Mouse (Mus musculus) 3134 (cell line): ENCODE results near the gene Vgf.
A peak's percentile ranks its signal among the peaks of the same experiment; 100 is the strongest.

Experiments
- DNase-seq: peaks from one replicate; pipeline ENCODE4 v3.0.0-alpha.2; 2011; ENCODE audit warnings: low spot score; ENCODE audit not compliant: insufficient read length; ENCODE audit errors: extremely low read depth

The Vgf gene

DNA sequence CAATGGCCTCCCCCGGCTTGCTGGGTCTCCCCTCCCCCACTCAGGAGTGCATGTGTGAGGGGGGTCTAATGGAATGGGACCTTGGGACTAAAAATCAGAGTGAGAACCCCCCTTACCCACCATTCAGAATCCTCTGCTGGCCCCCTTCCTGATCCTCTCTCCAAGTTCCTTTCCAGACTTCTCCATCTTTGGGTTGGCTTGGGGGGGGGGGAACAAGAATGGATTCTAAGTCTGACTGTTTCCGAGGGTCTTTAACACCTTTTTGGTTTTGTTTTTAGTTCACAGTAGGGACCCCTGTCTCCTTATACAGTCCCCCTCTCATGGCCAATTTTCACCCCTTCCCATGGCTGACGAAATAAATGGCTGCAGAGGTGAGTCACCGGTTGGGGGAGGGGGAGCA lies at the start of gene Vgf:
Gene Vgf (plus strand): TSS at position 301 of the 400 bp plus-strand sequence.
- no peak for DNase-seq

DNA sequence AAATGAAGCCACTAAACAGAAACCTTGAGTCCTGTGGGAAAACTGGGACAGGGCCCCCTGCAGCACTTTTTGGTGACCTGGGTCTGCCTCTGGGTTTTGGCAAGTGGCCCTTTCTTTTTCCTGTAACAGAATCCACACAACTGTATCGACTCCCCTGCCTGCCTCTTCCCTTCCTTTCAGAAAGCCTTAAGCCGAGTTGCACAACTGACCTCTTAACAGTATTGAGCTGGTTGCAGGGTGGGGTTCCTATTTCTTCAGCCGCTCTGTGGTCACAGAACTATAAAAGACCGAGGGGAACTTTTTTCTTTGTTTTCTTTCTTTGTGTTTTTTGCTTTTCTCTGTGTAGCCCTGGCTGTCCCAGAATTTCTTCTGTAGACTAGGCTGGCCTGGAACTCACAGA lies 48.4 kb upstream of the Vgf start:
- DNase-seq = no peak

DNA sequence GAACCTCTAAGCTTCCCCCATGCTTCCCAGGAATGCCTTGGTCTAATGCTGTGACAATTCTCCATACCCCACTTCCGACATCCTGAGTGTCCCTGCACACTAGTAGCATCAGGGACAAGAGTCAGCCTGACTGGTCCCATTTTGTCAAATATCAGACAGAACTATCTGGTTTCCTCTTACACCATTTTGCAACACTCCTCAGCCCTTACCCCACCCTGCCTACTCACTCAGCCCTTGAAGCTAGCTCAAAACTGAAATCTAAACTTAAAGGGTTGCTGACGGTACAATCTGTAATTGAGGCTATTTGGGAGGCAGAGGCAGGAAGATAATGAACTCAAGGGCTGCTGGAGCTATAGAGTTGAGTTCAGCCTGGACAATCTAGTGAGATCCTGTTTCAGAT lies 46.4 kb upstream of the Vgf start:
- no peak for DNase-seq

DNA sequence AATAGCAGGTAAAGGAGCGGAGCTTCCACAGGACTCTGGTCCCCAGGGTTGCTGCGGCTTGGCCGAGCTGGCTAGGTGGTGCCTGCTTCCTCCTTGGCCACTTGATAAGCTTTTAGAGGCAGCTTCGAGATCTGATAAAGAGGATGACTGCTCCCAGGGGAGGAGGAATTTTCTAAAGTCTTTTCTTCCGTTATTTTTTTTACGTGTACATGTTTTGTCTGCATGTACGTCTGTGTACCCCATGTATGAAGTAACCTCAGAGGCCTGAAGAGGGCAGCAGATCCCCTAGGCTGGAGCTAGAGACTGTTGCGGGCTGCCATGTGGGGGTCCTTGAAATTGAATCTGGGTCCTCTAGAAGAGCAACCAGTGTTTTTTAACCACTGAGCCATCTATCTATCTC lies 45.2 kb upstream of the Vgf start:
- no peak for DNase-seq

DNA sequence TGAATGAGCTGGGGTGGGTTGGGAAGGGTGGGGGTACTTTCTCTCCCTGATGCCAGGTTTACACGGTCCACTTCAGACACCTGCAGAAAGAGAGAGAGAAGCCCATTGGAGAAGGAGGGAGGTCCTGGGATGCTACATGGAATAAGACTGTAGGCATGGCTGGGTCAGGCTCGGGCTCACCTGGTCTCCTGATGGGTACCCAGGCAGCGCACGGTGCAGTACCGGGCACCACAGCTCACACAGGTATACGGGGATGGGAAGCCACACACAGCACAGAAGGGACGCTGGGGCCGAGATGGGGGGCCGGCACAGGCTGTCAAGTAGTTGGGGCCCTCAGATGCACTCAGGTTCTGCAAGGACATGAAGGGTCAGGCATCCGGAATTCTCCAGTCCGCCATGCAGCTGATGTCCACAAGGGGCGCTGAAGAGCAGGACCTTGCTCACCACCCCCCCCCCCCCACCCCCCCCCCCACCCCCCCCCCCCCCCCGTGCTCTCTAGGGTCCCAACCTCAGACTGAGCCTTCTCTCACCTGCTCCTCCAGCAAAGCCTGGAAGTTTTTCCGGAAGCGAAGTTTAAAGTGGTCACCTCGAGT lies 43.8 kb upstream of the Vgf start:
- DNase-seq = no peak

DNA sequence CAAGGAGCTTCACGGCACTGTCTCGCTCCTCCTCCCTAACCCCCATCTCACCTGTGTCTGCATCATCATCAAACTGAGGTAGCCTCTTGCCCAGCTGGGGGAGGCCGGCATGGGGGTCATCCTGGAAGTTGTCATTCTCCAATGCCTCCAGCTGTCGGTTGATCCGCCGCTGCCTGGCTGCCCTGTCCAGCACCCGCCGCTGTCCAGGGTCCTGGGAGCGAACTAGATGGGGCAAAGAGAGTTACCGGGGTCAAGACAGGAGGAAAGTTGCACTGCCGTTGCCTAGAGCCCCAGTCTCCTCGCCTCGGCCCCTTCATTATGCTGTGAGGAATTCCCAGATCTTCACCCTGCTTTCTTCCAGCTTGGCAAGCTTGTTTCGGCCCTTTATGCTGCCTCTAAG lies 41.4 kb upstream of the Vgf start:
- DNase-seq = no peak

DNA sequence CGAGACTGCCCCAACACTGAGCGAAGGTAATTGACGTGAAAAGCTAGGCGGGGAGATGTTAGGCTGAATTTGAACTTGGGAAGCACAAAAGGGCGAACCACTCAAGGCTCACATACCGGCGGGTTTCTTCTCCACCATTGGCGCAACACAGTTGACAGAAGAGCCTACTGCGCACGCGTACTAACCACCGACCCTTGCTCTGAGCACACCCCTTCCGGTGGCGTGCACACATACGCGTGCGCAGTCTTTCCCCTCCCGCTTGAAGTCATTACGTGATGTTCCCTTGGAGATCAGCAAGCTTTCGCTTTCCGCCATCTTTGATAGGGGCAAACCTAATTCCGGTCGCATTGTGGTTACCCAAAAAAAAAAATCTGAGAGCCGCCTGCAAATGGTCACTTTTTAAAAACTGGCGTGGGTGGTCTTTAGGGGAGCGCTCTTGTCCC lies 39.5 kb upstream of the Vgf start, which contains the start of gene Plod3:
Gene Plod3 (plus strand): TSS at position 325 of the 443 bp plus-strand sequence.
- peak; percentile 96 for DNase-seq

DNA sequence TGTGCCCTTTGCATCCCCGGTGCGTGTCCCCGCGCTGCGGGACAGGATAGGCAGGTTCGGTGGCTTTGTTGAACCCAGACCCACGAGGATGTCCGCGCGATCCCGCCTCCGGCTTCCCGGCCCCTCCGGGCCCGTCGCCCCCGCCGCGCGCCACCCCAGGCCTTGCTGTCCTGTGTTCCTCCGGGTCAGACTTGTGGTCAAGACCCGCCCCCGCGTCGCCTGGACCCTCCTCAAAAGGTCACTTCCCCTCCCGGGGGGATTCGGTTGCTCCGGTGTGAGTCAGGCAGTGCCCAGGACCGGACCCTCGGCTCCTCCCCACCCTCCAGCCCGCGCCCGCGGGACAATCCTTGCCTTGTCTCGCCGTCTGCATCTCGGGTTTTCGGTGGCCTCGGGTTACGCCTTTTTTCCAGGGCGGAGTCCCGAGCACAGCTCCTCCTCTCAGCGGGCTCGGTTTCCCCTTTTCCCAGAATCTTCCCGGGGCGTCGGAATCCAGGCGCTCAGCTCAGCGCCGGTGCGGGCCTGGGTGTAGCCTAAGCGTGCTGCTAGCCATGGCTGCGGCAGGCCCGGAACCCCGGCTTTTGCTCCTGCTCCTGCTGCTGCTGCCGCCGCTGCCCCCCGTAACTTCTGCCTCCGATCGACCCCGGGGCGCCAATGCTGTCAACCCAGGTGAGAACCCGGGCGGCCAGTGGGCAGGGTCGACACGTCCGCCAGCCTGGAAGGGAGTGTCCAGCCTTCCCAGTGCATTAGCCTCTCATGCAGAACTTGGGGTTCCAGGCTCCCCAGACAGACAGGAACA lies 38.9 kb upstream of the Vgf start:
- DNase-seq = peak; percentile 91

DNA sequence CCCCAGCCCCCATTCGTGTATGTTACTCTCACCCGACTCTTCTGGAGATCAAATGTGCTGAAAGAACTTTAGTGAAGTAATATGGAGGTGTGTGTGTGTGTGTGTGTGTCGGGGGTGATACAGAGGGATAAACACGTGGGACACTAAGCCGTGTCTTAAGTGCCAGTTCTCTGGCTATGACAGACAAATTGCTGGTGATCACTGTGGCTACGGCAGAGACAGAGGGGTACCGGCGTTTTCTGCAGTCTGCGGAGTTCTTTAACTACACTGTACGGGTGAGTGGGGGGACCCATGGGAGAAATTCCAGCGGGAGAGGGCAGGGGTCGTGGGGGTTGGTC lies 38.3 kb upstream of the Vgf start, which contains the start of gene Znhit1:
Gene Znhit1 (minus strand): TSS at position 88 of the 338 bp plus-strand sequence.
- DNase-seq = no peak

DNA sequence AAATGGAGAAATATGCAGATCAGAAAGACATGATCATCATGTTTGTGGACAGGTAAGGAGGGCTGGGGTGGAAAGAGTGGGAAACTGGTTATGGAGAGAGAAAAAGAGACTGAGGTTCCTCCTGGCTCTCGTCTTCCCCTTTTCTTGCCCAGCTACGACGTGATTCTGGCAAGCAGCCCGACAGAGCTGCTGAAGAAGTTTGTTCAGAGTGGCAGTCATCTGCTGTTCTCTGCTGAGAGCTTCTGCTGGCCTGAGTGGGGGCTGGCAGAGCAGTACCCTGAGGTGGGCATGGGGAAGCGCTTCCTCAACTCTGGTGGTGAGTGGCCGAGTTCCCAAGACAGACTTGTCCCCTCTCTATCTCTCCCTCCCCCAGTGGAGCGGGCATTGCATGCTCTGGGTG lies 37.8 kb upstream of the Vgf start:
- DNase-seq = no peak

DNA sequence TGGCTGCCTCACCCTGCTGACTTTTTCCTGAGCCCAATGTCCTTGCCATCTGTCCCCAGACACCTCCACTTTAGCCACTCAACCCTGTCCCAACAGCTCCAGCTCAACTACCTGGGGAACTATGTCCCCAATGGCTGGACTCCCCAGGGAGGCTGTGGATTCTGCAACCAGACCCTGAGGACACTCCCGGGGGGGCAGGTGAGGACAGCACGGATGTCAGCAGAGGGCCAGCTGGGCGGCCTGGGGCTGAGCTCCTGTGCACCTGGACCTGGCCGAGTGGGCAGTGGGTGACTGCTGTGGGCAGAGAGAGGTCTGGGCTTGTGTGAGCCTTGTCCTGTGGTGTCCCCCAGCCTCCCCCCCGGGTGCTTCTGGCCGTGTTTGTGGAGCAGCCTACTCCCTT lies 36.4 kb upstream of the Vgf start:
- no peak for DNase-seq

DNA sequence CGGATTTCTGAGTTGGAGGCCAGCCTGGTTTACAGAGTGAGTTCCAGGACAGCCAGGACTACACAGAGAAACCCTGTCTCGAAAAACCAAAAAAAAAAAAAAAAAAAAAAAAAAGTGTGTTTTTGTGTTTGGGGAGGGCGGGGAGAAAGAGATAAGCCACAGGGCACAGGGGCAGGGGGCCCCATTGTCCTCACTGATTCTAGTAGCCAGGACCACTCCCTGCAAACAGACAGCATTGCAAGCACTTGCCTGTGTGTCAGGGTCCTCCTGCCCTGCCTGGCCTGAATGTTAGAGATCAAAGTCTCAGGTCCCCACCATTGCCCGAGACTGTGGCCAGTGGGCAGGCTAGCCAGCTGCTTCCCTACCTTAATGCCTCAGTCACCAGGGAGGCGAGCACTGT lies 26.7 kb upstream of the Vgf start:
- no peak for DNase-seq

DNA sequence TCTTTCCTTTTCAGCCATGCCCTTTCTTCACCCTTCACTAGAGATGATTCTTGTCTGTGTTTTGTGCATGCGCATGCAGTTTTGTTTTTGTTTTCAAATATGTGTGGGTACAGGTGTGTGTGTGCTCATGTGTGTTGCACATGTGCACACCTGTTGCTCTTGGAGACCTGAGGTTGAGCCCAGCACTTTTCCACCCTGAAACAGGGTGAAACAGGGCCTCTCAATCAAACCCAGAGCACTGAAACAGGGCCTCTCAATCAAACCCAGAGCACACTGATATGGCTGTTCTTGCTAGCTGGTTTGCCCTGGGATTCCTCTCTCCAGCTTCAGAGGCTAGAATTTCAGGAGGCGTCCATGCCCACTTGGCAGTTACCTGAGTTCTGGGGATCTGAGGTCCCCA lies 25.6 kb upstream of the Vgf start:
- DNase-seq = no peak

DNA sequence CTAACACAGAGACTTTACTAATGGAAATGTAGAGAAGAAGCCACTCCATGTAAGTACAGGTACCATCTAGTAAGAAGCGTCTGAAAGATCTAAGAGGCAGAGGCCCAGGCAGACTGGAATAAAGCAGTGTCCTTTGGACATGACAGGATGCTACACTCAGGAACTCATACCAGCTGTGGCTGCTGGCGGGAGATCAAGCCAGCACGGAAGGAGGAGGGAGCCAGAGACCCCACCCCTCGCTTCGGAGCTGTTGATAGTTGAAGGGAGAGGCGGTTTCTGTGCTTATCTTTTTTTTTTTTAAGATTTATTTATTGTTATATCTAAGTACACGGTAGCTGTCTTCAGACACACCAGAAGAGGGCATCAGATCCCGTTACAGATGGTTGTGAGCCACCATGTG lies 18.9 kb upstream of the Vgf start:
- DNase-seq = no peak

DNA sequence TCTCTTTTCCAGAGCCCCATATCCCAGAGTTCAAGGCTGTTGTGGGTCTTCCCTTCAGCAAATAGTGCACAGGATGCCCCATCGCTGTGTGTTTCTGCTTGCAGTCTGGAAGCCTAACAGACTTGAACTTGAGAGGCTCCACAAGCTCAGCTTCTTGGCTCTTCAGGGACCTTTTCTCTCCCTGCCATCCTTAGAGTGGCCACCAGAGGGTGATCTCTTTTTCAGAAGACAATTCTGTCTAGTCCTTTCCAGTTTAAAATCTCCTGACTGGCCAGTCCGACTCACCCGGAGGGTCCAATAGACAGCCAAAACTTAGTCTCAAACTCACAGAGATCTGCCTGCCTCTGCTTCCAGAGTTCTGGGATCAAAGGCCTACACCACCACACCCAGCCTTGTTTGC lies 16.2 kb upstream of the Vgf start:
- peak; percentile 53 for DNase-seq

DNA sequence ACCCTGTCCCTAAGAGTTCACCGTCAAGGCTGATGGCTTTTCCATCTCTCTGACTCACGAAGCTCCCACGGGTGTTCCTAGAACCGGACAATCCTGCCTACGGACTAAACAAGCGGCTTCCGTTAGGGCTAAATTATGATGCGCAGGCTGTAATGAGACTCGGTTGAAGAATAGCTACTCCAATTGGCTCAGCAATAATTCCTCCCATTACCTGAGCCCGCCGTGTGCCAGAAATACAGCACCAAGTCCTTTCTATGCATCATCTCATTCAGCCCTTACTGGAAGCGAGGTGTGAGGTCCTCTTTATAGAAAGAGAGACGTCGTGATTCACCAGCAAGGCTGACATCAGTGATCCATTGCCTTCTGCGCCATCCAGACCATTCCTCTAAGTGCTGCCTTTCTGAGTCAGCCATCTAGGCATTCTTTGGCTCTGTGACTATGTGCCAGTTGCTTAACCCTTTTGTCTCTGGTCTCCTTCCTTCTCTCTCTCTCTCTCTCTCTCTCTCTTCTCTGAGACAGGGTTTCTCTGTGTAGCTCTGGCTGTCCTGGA lies 13.7 kb upstream of the Vgf start:
- peak; percentile 70 for DNase-seq

DNA sequence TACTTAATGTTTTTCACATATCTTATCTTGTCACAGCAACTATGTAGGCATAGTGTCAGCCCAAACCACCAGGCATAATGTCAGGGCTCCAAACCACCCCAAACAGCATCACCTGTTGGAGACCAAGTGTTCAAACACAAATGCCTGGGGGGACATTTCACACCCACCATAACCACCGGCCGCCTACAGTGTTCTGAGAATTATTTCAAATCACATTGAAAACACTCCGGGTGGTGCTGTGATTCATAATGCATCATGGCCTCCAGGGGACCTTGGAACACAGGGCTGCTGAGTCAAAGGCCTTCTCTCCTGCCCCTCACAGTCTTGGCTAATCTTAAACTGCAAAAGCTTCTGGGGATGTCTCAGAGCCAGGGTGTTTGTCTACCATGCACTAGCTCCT lies 10.3 kb upstream of the Vgf start:
- peak; percentile 59 for DNase-seq

DNA sequence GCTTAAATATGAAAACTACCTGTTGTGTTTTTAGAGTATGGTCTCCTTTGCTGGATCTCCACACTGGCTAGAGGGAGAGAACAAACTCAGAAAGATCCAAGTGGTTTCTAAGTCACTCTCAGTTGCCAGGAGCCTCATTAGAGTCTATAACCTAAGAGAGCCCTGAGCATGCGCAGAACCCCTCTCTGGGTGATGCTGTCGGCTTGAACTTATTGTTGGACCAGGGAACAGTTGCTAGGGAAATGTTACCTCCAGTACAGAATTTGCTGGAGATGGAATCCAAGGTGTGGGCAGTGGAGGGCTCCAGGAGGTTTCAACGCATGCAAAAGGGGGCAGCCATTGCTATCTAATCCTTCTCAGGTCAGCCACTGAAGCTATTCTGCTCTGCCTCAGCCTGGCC lies 1.9 kb upstream of the Vgf start:
- DNase-seq = no peak

DNA sequence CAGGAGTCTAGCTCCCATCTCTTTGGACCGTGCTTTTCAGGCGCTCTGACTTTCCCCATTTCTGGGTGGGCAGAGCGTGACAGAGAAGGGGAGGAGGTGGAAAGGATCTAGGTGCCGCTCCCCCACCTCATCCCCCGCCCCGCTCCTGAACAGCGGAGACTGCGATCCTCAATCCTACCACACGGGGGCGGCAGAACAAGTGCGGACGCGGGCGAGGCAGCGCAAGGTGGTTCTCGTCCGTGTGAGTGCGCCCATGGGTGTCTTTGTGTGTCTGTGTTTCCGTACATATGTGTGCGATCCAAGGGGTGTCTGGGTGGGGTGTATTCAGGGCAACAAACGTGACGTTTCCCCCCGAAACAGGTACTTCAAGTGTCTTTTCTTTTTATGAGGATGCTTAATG lies 1.1 kb upstream of the Vgf start:
- peak; percentile 81 for DNase-seq

DNA sequence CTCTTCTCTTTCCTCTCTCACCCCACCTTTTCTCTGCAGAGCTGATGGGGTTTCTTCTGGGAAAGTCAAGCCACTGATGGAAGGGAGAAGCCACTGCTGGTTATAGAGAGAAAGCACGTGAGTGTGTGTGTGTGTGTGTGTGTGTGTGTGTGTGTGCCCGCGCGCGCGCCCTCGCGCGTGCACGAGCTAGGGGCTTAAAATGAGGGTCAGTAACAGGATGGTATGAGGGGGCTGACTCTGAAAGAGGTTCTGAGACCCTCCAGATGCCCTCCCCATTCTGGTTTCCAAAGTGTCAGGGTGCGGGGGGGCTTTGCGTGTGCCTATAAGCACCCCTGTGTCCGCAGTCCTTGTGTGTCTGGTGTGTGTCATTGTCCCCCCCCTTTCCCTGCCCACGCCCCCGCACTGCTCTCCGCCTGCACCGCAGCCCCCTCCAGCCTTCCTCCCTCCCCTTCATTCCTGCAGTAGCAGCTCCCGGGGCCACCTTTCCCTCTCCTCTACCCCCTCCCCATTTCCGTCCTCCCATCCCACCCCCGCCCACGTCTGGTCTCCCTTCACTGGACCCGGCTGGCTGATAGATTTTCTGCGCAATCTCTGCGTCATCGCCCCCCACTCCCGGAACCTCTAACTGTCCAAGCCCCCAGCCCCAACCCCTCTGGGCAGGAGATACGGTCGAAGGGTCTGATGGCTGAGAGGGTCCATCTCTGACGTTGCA lies 2.5 kb downstream of the Vgf start:
- DNase-seq = no peak

DNA sequence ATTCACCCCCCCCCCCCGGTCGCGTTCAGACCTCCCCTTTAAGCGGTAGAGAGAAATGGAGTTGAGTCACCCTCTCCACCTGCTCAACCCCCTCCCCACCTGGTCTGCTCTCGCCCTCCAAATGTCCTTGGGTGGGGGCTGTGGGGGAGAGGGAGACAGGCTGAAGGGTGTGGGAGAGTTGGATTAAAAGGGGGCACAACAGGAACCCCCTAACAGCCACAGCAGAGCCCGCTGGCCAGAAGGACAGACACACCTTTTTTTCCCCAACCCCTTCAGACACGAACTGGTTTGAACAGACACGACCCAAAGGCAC lies 3.0 kb downstream of the Vgf start:
- no peak for DNase-seq
